Comparison of ENCODE assay signal across 18 mouse cellular contexts in genomic region chr2:24434670-24435069, GRCm38 (mm10). TPM values are rescaled to one million over a fixed set of nuclear protein-coding genes. Genes with fewer than 3 reads are reported as not detected.
"Had no signal": no experiment of that assay in that cellular context is flagged by ENCODE, and none has a peak within 500 bp of the region (broad histone marks: within the 10 kb centered on the region; RNA-seq: fewer than 3 reads in every experiment).

No protein-coding gene starts in this region.

- H3K27ac ChIP-seq: neural tube, embryonic 13.5 days; neural tube, embryonic 15.5 days; stomach, embryonic 15.5 days; stomach, postnatal 0 days had no signal

- H3K9me3 ChIP-seq: neural tube, embryonic 13.5 days; neural tube, embryonic 15.5 days; stomach, embryonic 15.5 days had no signal

- H3K9ac ChIP-seq: neural tube, embryonic 13.5 days; neural tube, embryonic 15.5 days; stomach, embryonic 15.5 days had no signal

- H3K27me3 ChIP-seq: neural tube, embryonic 13.5 days; neural tube, embryonic 15.5 days; stomach, embryonic 15.5 days had no signal

- DNase-seq: retina, postnatal 1 day; right cerebral cortex, adult 18-20 months; right cerebral cortex, postnatal 14 days; right cerebral cortex, postnatal 25 days; right cerebral cortex, postnatal 4 days; spleen, adult 18-20 months; thymus, adult 18-20 months; thymus, postnatal 14 days; thymus, postnatal 25 days; thymus, postnatal 36 days; thymus, postnatal 4 days had no signal

- H3K4me2 ChIP-seq: neural tube, embryonic 13.5 days; neural tube, embryonic 15.5 days; stomach, embryonic 15.5 days had no signal

- H3K4me3 ChIP-seq: neural tube, embryonic 13.5 days; neural tube, embryonic 15.5 days; stomach, embryonic 15.5 days had no signal

- H3K4me1 ChIP-seq: neural tube, embryonic 13.5 days; neural tube, embryonic 15.5 days; stomach, embryonic 15.5 days had no signal

- H3K36me3 ChIP-seq: neural tube, embryonic 13.5 days; neural tube, embryonic 15.5 days; stomach, embryonic 15.5 days had no signal

RNA-seq across cellular contexts. Expression of gene Pax8, which starts 40.7 kb away (rescaled TPM):
- total RNA-seq: neutrophil, adult 5-6 weeks had no signal
- polyA plus RNA-seq: spleen, adult 2 months; urinary bladder, adult 2 months had no signal
